Comparison of ENCODE assay signal across 8 mouse cellular contexts in genomic region chr12:86895703-86896409, GRCm38 (mm10). TPM values are rescaled to one million over a fixed set of nuclear protein-coding genes. Genes with fewer than 3 reads are reported as not detected.
A peak's percentile ranks its signal among the peaks of the same experiment; 100 is the strongest.
DNase-seq lines count a peak whose midpoint lies in the region; ATAC-seq and TF ChIP-seq lines count a peak whose summit lies in the region.

No protein-coding gene starts in this region.

- peaks cover 45% of the 10 kb centered on the region for H3K4me1 ChIP-seq in kidney, adult 2 months (ENCODE audit: control insufficient read depth, insufficient read depth, low read length)
- H3K4me1 ChIP-seq in bone marrow macrophage, adult 2 months (ENCODE audit: control insufficient read depth, insufficient read depth, low read length) = peaks cover 41% of the 10 kb centered on the region
- peaks cover 49% of the 10 kb centered on the region for H3K4me1 ChIP-seq in hindbrain, embryonic 11.5 days (replicated peaks; ENCODE audit: control insufficient read depth, insufficient read depth, low read length)
- H3K4me1 ChIP-seq in midbrain, embryonic 11.5 days (ENCODE audit: control insufficient read depth, insufficient read depth, low read length) = peaks cover 73% of the 10 kb centered on the region

- TF ChIP-seq CTCF in kidney, adult 2 months (conservative IDR thresholded peaks at IDR 0.05; ENCODE audit: insufficient read depth, insufficient read length, low read depth, low read length) = no peak
- no peak for TF ChIP-seq CTCF in bone marrow macrophage, adult 2 months (IDR thresholded peaks at IDR 0.05; ENCODE audit: low read depth, low read length)

- ATAC-seq in hindbrain, embryonic 11.5 days (ENCODE audit: low FRiP score) = no peak
- no peak for ATAC-seq in midbrain, embryonic 11.5 days (ENCODE audit: low FRiP score)

- H3K4me3 ChIP-seq in kidney, adult 2 months (ENCODE audit: insufficient read depth, low read depth, low read length) = no peak overlapping the region
- H3K4me3 ChIP-seq in bone marrow macrophage, adult 2 months (ENCODE audit: insufficient read depth, low read length) = peak overlapping the region; percentile 61
- no peak overlapping the region for H3K4me3 ChIP-seq in hindbrain, embryonic 11.5 days (ENCODE audit: low read depth, low read length)
- no peak overlapping the region for H3K4me3 ChIP-seq in midbrain, embryonic 11.5 days (ENCODE audit: low read depth, low read length)

- 50% methylated on average over 4 of the region's 4 CpGs for WGBS in kidney, adult 2 months
- 60% methylated on average over 4 of the region's 4 CpGs for WGBS in hindbrain, embryonic 11.5 days
- 45% methylated on average over 4 of the region's 4 CpGs for WGBS in midbrain, embryonic 11.5 days

- no peak overlapping the region; the same call in 1 of the 2 replicates for H3K9ac ChIP-seq in hindbrain, embryonic 11.5 days (ENCODE audit: low read depth, low read length)
- H3K9ac ChIP-seq in midbrain, embryonic 11.5 days (ENCODE audit: low read length) = peak overlapping the region; percentile 63

- no peaks in the 10 kb centered on the region for H3K36me3 ChIP-seq in kidney, adult 2 months (ENCODE audit: control insufficient read depth, insufficient read depth, low read length)
- H3K36me3 ChIP-seq in hindbrain, embryonic 11.5 days (ENCODE audit: control insufficient read depth, insufficient read depth, low read length) = no peaks in the 10 kb centered on the region
- H3K36me3 ChIP-seq in midbrain, embryonic 11.5 days (ENCODE audit: control insufficient read depth, insufficient read depth, low read length) = no peaks in the 10 kb centered on the region

- intact Hi-C loops in gastrocnemius, postnatal 36 days (cut with DNase I) = no loop called here

- no peak for TF ChIP-seq POLR2A in kidney, adult 2 months (IDR thresholded peaks at IDR 0.05; ENCODE audit: low read depth, low read length)
- no peak for TF ChIP-seq POLR2A in bone marrow macrophage, adult 2 months (IDR thresholded peaks at IDR 0.05; ENCODE audit: borderline replicate concordance, low read depth, low read length)

- H3K27me3 ChIP-seq in kidney, adult 2 months (replicated peaks; ENCODE audit: control insufficient read depth, insufficient read depth, low read length) = no peaks in the 10 kb centered on the region
- H3K27me3 ChIP-seq in hindbrain, embryonic 11.5 days (ENCODE audit: control insufficient read depth, insufficient read depth, low read length) = no peaks in the 10 kb centered on the region
- H3K27me3 ChIP-seq in midbrain, embryonic 11.5 days (ENCODE audit: control insufficient read depth, insufficient read depth, low read length) = no peaks in the 10 kb centered on the region

- no peaks in the 10 kb centered on the region for H3K9me3 ChIP-seq in hindbrain, embryonic 11.5 days (ENCODE audit: control insufficient read depth, low read length)
- no peaks in the 10 kb centered on the region for H3K9me3 ChIP-seq in midbrain, embryonic 11.5 days (ENCODE audit: control insufficient read depth, low read length)

- DNase-seq in kidney, adult 2 months = no peak
- DNase-seq in kidney, postnatal 10 days = no peak
- no peak for DNase-seq in hindbrain, embryonic 11.5 days (ENCODE audit: low spot score)
- DNase-seq in midbrain, embryonic 11.5 days (ENCODE audit: low spot score, missing footprints) = no peak
- DNase-seq in urinary bladder, postnatal 10 days (ENCODE audit: low spot score) = no peak
- no peak for DNase-seq in gastrocnemius, postnatal 36 days
- no peak for DNase-seq in layer of hippocampus, postnatal 36 days

- peak overlapping the region; percentile 52 for H3K4me2 ChIP-seq in hindbrain, embryonic 11.5 days (replicated peaks; ENCODE audit: low read depth, low read length)
- peak overlapping the region; percentile 54 for H3K4me2 ChIP-seq in midbrain, embryonic 11.5 days

- H3K27ac ChIP-seq in kidney, adult 2 months (ENCODE audit: insufficient read depth, low read depth, low read length) = 0 out of 2 replicates have a peak overlapping the region, but pooled peaks have one; percentile 31
- H3K27ac ChIP-seq in bone marrow macrophage, adult 2 months (ENCODE audit: insufficient read depth, low read depth, low read length) = peak overlapping the region; percentile 100
- peak overlapping the region; percentile 94 for H3K27ac ChIP-seq in hindbrain, embryonic 11.5 days (ENCODE audit: low read depth, low read length)
- peak overlapping the region; percentile 97 for H3K27ac ChIP-seq in midbrain, embryonic 11.5 days (ENCODE audit: low read depth, low read length)

RNA-seq across cellular contexts. Expression of gene Irf2bpl, which starts 11.3 kb away (rescaled TPM):
- 22.0 and 27.8 TPM in 2 replicates for polyA plus RNA-seq in kidney, adult 2 months (2012; rRNA removed)
- 11.4 and 12.0 TPM in 2 replicates for polyA plus RNA-seq in bone marrow macrophage, adult 2 months (2012; ENCODE audit: insufficient read depth, insufficient read length, missing spikeins)
- polyA plus RNA-seq in hindbrain, embryonic 11.5 days (2014; fragmentation: Nextera tagmentation; extraction: Ambion mirVana) = 16.0 and 21.3 TPM in 2 replicates
- polyA plus RNA-seq in midbrain, embryonic 11.5 days (2014; fragmentation: Nextera tagmentation; extraction: Ambion mirVana) = 24.4 and 26.4 TPM in 2 replicates
- 10 to 100 TPM; 18.6 to 23.7 TPM for total RNA-seq in gastrocnemius, postnatal 36 days (2021)
- total RNA-seq in layer of hippocampus, postnatal 36 days (2021) = 10 to 100 TPM; 68.3 to 69.5 TPM

RNA-seq across cellular contexts. Expression of gene Cipc, which starts 51.0 kb away (rescaled TPM):
- 28.8 and 34.2 TPM in 2 replicates for polyA plus RNA-seq in kidney, adult 2 months (2012; rRNA removed)
- 21.3 and 23.0 TPM in 2 replicates for polyA plus RNA-seq in bone marrow macrophage, adult 2 months (2012; ENCODE audit: insufficient read depth, insufficient read length, missing spikeins)
- polyA plus RNA-seq in hindbrain, embryonic 11.5 days (2014; fragmentation: Nextera tagmentation; extraction: Ambion mirVana) = 32.2 and 39.5 TPM in 2 replicates
- polyA plus RNA-seq in midbrain, embryonic 11.5 days (2014; fragmentation: Nextera tagmentation; extraction: Ambion mirVana) = 37.9 and 38.4 TPM in 2 replicates
- 10 to 100 TPM; 26.3 to 30.3 TPM for total RNA-seq in gastrocnemius, postnatal 36 days (2021)
- total RNA-seq in layer of hippocampus, postnatal 36 days (2021) = 10 to 100 TPM; 66.6 to 72.9 TPM

Comparison
In these comparisons a context has a peak if more than half of its experiments do, and no peak if none do; other contexts are left out.
1. H3K27ac ChIP-seq: peak in every context shown above with its lines; median percentile 100 in bone marrow macrophage, adult 2 months; 97 in midbrain, embryonic 11.5 days; 94 in hindbrain, embryonic 11.5 days; 31 in kidney, adult 2 months.